Mouse (Mus musculus) urinary bladder, postnatal 10 days (tissue): ENCODE measurements around the gene H2afj.
A peak's percentile ranks its signal among the peaks of the same experiment; 100 is the strongest.

Experiments used
- DNase-seq: peaks from one replicate; pipeline ENCODE4 v3.0.0; 2022; ENCODE audit warnings: low spot score

H2afj gene

GRCm38 (mm10) chr6:136805409-136805775 is 2.7 kb upstream of the H2afj start:
- no peak for DNase-seq

GRCm38 (mm10) chr6:136806819-136807218 is 1.2 kb upstream of the H2afj start:
- DNase-seq, result no peak

GRCm38 (mm10) chr6:136807395-136808013 is 540 bp upstream of the H2afj start:
- no peak for DNase-seq

GRCm38 (mm10) chr6:136808631-136809046 is 595 bp downstream of the H2afj start:
- DNase-seq, result no peak

GRCm38 (mm10) chr6:136809077-136809476 is 1.0 kb downstream of the H2afj start:
- no peak for DNase-seq

- no peak for DNase-seq
These were observed 1.6 kb downstream of the H2afj start for GRCm38 (mm10) chr6:136809673-136810072.

GRCm38 (mm10) chr6:136811196-136811595 is 3.2 kb downstream of the H2afj start:
- no peak for DNase-seq

GRCm38 (mm10) chr6:136813117-136813516 is 5.1 kb downstream of the H2afj start:
- DNase-seq, result no peak

- no peak for DNase-seq
These were observed 7.3 kb downstream of the H2afj start for GRCm38 (mm10) chr6:136815381-136815780.

GRCm38 (mm10) chr6:136816826-136817225 is 8.8 kb downstream of the H2afj start:
- DNase-seq, result no peak

GRCm38 (mm10) chr6:136817549-136817948 is 9.5 kb downstream of the H2afj start:
- DNase-seq, result no peak

- no peak for DNase-seq
These were observed 12.3 kb downstream of the H2afj start for GRCm38 (mm10) chr6:136820381-136820780.

- no peak for DNase-seq
These were observed 13.0 kb downstream of the H2afj start for GRCm38 (mm10) chr6:136821086-136821485.

- DNase-seq, result no peak
These were observed 16.9 kb downstream of the H2afj start for GRCm38 (mm10) chr6:136824987-136825386.

- no peak for DNase-seq
These were observed 19.1 kb downstream of the H2afj start for GRCm38 (mm10) chr6:136827116-136827515.

GRCm38 (mm10) chr6:136827516-136827880 is 19.5 kb downstream of the H2afj start, which contains the start of gene BC049715:
TSS of gene BC049715 (plus strand) at chr6:136827626.
- DNase-seq, result no peak

GRCm38 (mm10) chr6:136827881-136828561 is 20.0 kb downstream of the H2afj start, which contains the start of gene Wbp11:
TSS of gene Wbp11 (minus strand) at chr6:136828233.
- peak; percentile 90 for DNase-seq

GRCm38 (mm10) chr6:136828681-136829080 is 20.6 kb downstream of the H2afj start:
- no peak for DNase-seq

- no peak for DNase-seq
These were observed 23.7 kb downstream of the H2afj start for GRCm38 (mm10) chr6:136831712-136832111.

GRCm38 (mm10) chr6:136835352-136835751 is 27.3 kb downstream of the H2afj start, which contains the start of gene Smco3:
TSS of gene Smco3 (minus strand) at chr6:136835452.
- no peak for DNase-seq

GRCm38 (mm10) chr6:136837323-136837722 is 29.3 kb downstream of the H2afj start:
- DNase-seq, result no peak

GRCm38 (mm10) chr6:136844903-136845302 is 36.9 kb downstream of the H2afj start:
- DNase-seq, result no peak

GRCm38 (mm10) chr6:136845706-136846480 is 37.8 kb downstream of the H2afj start:
- DNase-seq, result no peak
